20 mouse cellular contexts compared by ENCODE assay signal in the genomic region with DNA sequence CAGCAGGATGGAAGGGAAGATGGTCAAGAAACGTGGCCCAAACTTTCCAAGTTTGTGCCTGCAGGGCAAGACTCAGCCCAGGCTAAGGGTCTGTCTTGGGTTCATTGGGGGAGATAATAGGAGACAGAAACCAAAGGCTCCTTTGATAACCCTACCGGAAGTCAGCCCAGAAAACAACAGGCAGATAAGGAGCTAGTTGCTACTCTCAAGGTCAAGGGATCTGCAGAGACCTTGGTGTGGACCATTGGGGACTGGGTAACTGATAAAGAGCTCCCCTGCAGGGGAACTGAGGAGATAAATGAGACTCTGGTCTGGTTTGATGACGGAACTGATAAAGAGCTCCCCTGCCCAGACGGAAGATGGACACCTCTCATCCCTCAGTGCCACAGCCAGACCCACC. TPM values are rescaled to one million over a fixed set of nuclear protein-coding genes. Genes with fewer than 3 reads are reported as not detected.
DNase-seq lines count a peak whose midpoint lies in the region; ATAC-seq and TF ChIP-seq lines count a peak whose summit lies in the region.
"Had no signal": no experiment of that assay in that cellular context is flagged by ENCODE, and none has a peak within 500 bp of the region (broad histone marks: within the 10 kb centered on the region; RNA-seq: fewer than 3 reads in every experiment).

No protein-coding gene starts in this region.

- H3K9me3 ChIP-seq in megakaryocyte, embryonic 14.5 days: peaks cover 13% of the 10 kb centered on the region
- H3K9me3 ChIP-seq in MEL (replicated peaks; ENCODE audit: insufficient read depth, low read length): no peaks in the 10 kb centered on the region
- peaks cover 4% of the 10 kb centered on the region; the same call in 1 of the 2 replicates for H3K9me3 ChIP-seq in liver, embryonic 13.5 days (replicated peaks)
- no peaks in the 10 kb centered on the region for H3K9me3 ChIP-seq in intestine, postnatal 0 days (ENCODE audit: control insufficient read depth)
- H3K9me3 ChIP-seq: embryonic facial prominence, embryonic 13.5 days; hindbrain, embryonic 15.5 days had no signal

- no peak overlapping the region for H3K4me2 ChIP-seq in liver, embryonic 13.5 days
- no peak overlapping the region for H3K4me2 ChIP-seq in intestine, postnatal 0 days (replicated peaks; ENCODE audit: low read depth)
- H3K4me2 ChIP-seq: embryonic facial prominence, embryonic 13.5 days; forebrain, embryonic 13.5 days; heart, embryonic 13.5 days; hindbrain, embryonic 15.5 days had no signal

- no peaks in the 10 kb centered on the region for H3K27me3 ChIP-seq in megakaryocyte, embryonic 14.5 days (replicated peaks)
- H3K27me3 ChIP-seq in MEL (ENCODE audit: control insufficient read depth in 1 of 2, insufficient read depth in 2 of 2, low read length in 2 of 2): no peaks in the 10 kb centered on the region
- no peaks in the 10 kb centered on the region for H3K27me3 ChIP-seq in liver, embryonic 13.5 days
- H3K27me3 ChIP-seq in intestine, postnatal 0 days (replicated peaks; ENCODE audit: control insufficient read depth, insufficient read depth, low read length): no peaks in the 10 kb centered on the region
- H3K27me3 ChIP-seq: embryonic facial prominence, embryonic 13.5 days; forebrain, embryonic 13.5 days; heart, embryonic 13.5 days; hindbrain, embryonic 15.5 days had no signal

- peaks cover 9% of the 10 kb centered on the region for H3K36me3 ChIP-seq in megakaryocyte, embryonic 14.5 days (replicated peaks; ENCODE audit: low read length)
- peaks cover 0 to 10% of the 10 kb centered on the region in 2 experiments; a peak in 2 of 4 replicates for H3K36me3 ChIP-seq in MEL (ENCODE audit: control insufficient read depth in 1 of 2, insufficient read depth in 2 of 2, low read length in 2 of 2)
- H3K36me3 ChIP-seq in liver, embryonic 13.5 days: no peaks in the 10 kb centered on the region
- no peaks in the 10 kb centered on the region for H3K36me3 ChIP-seq in intestine, postnatal 0 days (ENCODE audit: control insufficient read depth, insufficient read depth)
- H3K36me3 ChIP-seq: embryonic facial prominence, embryonic 13.5 days; heart, embryonic 13.5 days; hindbrain, embryonic 15.5 days had no signal

- no peak for ATAC-seq in megakaryocyte, adult 5-6 weeks (ENCODE audit: poor library complexity, severe bottlenecking)
- ATAC-seq in liver, embryonic 13.5 days (ENCODE audit: low read depth): peak; percentile 52; the same call in 1 of the 2 replicates
- ATAC-seq in megakaryocyte-erythroid progenitor cell, adult 5-6 weeks (replicated peaks; ENCODE audit: low FRiP score, low TSS enrichment, poor library complexity, severe bottlenecking): peak; percentile 47; the same call in 1 of the 2 replicates
- no peak for ATAC-seq in intestine, postnatal 0 days
- ATAC-seq: forebrain, embryonic 13.5 days; forebrain, postnatal 0 days had no signal

- TF ChIP-seq RAD21 in MEL (IDR thresholded peaks at IDR 0.05; ENCODE audit: low read depth, low read length): no peak

- TF ChIP-seq POLR2A in MEL (IDR thresholded peaks at IDR 0.05; ENCODE audit: control insufficient read depth in 1 of 2, insufficient read depth in 1 of 2, low read depth in 1 of 2, low read length in 2 of 2, poor library complexity in 1 of 2): no peak

- no peak overlapping the region for H3K9ac ChIP-seq in MEL (ENCODE audit: control insufficient read depth, low read depth, low read length, poor library complexity, severe bottlenecking)
- no peak overlapping the region for H3K9ac ChIP-seq in liver, embryonic 13.5 days
- no peak overlapping the region for H3K9ac ChIP-seq in intestine, postnatal 0 days (ENCODE audit: low read depth, low read length)
- H3K9ac ChIP-seq: embryonic facial prominence, embryonic 13.5 days; forebrain, embryonic 13.5 days; forebrain, postnatal 0 days; heart, embryonic 13.5 days; hindbrain, embryonic 15.5 days had no signal

- H3K4me1 ChIP-seq in megakaryocyte, embryonic 14.5 days: peaks cover 38% of the 10 kb centered on the region
- H3K4me1 ChIP-seq in MEL (ENCODE audit: control insufficient read depth in 1 of 2, insufficient read depth in 2 of 2, low read length in 2 of 2): peaks cover 3 to 14% of the 10 kb centered on the region in 2 experiments; a peak in 3 of 4 replicates
- H3K4me1 ChIP-seq in liver, embryonic 13.5 days (replicated peaks): peaks cover 36% of the 10 kb centered on the region
- no peaks in the 10 kb centered on the region for H3K4me1 ChIP-seq in intestine, postnatal 0 days (replicated peaks; ENCODE audit: control insufficient read depth, insufficient read depth, low read length)
- H3K4me1 ChIP-seq: embryonic facial prominence, embryonic 13.5 days; forebrain, embryonic 13.5 days; heart, embryonic 13.5 days; hindbrain, embryonic 15.5 days had no signal

- peak; percentile 91 to 92 for TF ChIP-seq EP300 in MEL (IDR thresholded peaks at IDR 0.05; ENCODE audit: low read depth in 1 of 2, low read length in 2 of 2)

- no peaks in the 10 kb centered on the region for H3K79me2 ChIP-seq in MEL (ENCODE audit: control insufficient read depth, insufficient read depth, low read length, poor library complexity)

- peak overlapping the region; percentile 73 for H3K27ac ChIP-seq in MEL (ENCODE audit: control insufficient read depth, low read depth, low read length)
- H3K27ac ChIP-seq in liver, embryonic 13.5 days: no peak overlapping the region
- no peak overlapping the region for H3K27ac ChIP-seq in intestine, postnatal 0 days (ENCODE audit: low read depth, low read length)
- H3K27ac ChIP-seq: embryonic facial prominence, embryonic 13.5 days; forebrain, embryonic 13.5 days; gastrocnemius, adult 2 months; heart, embryonic 13.5 days; hindbrain, embryonic 15.5 days had no signal

- peak; percentile 65 for DNase-seq in MEL (ENCODE audit: low read depth, low spot score)
- DNase-seq in liver, embryonic 13.5 days: peak; percentile 45
- DNase-seq in heart, adult 9 months (ENCODE audit: low spot score in 2 of 2): no peak
- DNase-seq: adrenal gland, adult 8-10 months; adrenal gland, postnatal 36 days; cerebellum, adult 11 months; cerebellum, adult 9-10 months; cerebellum, postnatal 36 days; forebrain, postnatal 0 days; gastrocnemius, adult 2 months; gastrocnemius, postnatal 25 days; heart, postnatal 36 days had no signal

- WGBS in liver, embryonic 13.5 days (ENCODE audit: insufficient replicate concordance): 18% methylated on average over 4 of the region's 4 CpGs
- WGBS in intestine, postnatal 0 days: 68% methylated on average over 4 of the region's 4 CpGs

- peak overlapping the region; percentile 67 for H3K4me3 ChIP-seq in megakaryocyte, embryonic 14.5 days (replicated peaks)
- H3K4me3 ChIP-seq in MEL (ENCODE audit: control insufficient read depth in 1 of 2, insufficient read depth in 1 of 2, low read depth in 2 of 2, low read length in 2 of 2): no peak overlapping the region
- H3K4me3 ChIP-seq in liver, embryonic 13.5 days (replicated peaks): no peak overlapping the region
- H3K4me3 ChIP-seq in intestine, postnatal 0 days (ENCODE audit: low read depth, low read length): no peak overlapping the region
- H3K4me3 ChIP-seq: embryonic facial prominence, embryonic 13.5 days; forebrain, embryonic 13.5 days; gastrocnemius, adult 2 months; heart, embryonic 13.5 days; hindbrain, embryonic 15.5 days had no signal

- no peak for TF ChIP-seq CTCF in MEL (IDR thresholded peaks at IDR 0.05 in 2 of 3, conservative IDR thresholded peaks at IDR 0.05 in 1 of 3; ENCODE audit: control insufficient read depth in 1 of 3, insufficient read depth in 1 of 3, low read depth in 2 of 3, low read length in 3 of 3, poor library complexity in 1 of 3, severe bottlenecking in 1 of 3)
- no peak for TF ChIP-seq CTCF in intestine, postnatal 0 days (IDR thresholded peaks at IDR 0.05; ENCODE audit: low read depth)

TF ChIP-seq in MEL, 35 proteins besides CTCF, POLR2A, EP300 and RAD21 (continues in another document):
- TF ChIP-seq KAT2A (conservative IDR thresholded peaks at IDR 0.05; ENCODE audit: low read depth, low read length): no peak
- TF ChIP-seq TCF12 (IDR thresholded peaks at IDR 0.05; ENCODE audit: low read depth, low read length): peak; percentile 90
- no peak for TF ChIP-seq CHD2 (IDR thresholded peaks at IDR 0.05; ENCODE audit: low read length)
- peak; percentile 79 for TF ChIP-seq ETS1 (IDR thresholded peaks at IDR 0.05; ENCODE audit: low read depth, low read length)
- peak; percentile 54; the same call in 1 of the 2 replicates for TF ChIP-seq ELF1 (IDR thresholded peaks at IDR 0.05; ENCODE audit: low read depth, low read length)
- no peak for TF ChIP-seq MEF2A (IDR thresholded peaks at IDR 0.05; ENCODE audit: extremely low read depth, insufficient replicate concordance, low read depth, low read length, poor library complexity, severe bottlenecking)
- peak; percentile 94 for TF ChIP-seq GATA1 (IDR thresholded peaks at IDR 0.05; ENCODE audit: low read depth, low read length)
- TF ChIP-seq MYC (IDR thresholded peaks at IDR 0.05; ENCODE audit: low read depth, low read length): no peak
- peak; percentile 78; the same call in 1 of the 2 replicates for TF ChIP-seq RCOR1 (IDR thresholded peaks at IDR 0.05; ENCODE audit: low read depth, low read length)
- no peak for TF ChIP-seq POLR2AphosphoS2 (IDR thresholded peaks at IDR 0.05; ENCODE audit: low read length)
- no peak for TF ChIP-seq POLR2AphosphoS5 (IDR thresholded peaks at IDR 0.05; ENCODE audit: borderline replicate concordance, low read depth, low read length)
- TF ChIP-seq NELFE (IDR thresholded peaks at IDR 0.05; ENCODE audit: low read depth, low read length): no peak
- no peak for TF ChIP-seq ZC3H11A (IDR thresholded peaks at IDR 0.05; ENCODE audit: low read depth, low read length)
- no peak for TF ChIP-seq GABPA (IDR thresholded peaks at IDR 0.05; ENCODE audit: low read depth, low read length)
- TF ChIP-seq USF2 (IDR thresholded peaks at IDR 0.05; ENCODE audit: borderline replicate concordance in 1 of 2, insufficient read depth in 1 of 2, low read depth in 1 of 2, low read length in 2 of 2): no peak
- TF ChIP-seq CHD1 (IDR thresholded peaks at IDR 0.05; ENCODE audit: low read depth, low read length): no peak
- TF ChIP-seq HCFC1 (IDR thresholded peaks at IDR 0.05; ENCODE audit: low read depth, low read length): no peak

RNA-seq across cellular contexts. Expression of gene 1700017B05Rik, which starts 45.0 kb away (rescaled TPM):
- polyA plus RNA-seq in megakaryocyte, embryonic 14.5 days (2012; ENCODE audit: insufficient read depth, low replicate concordance): 78.6 and 106 TPM in 2 replicates
- total RNA-seq in megakaryocyte, adult 5-6 weeks (2015): 15.6 and 17.9 TPM in 2 replicates
- total RNA-seq in megakaryocyte, adult 5-6 weeks (2017): 8.4 and 15.1 TPM in 2 replicates
- total RNA-seq in MEL (2012; rRNA removed): 52.7 and 55.7 TPM in 2 replicates
- polyA plus RNA-seq in MEL (2012; ENCODE audit: insufficient read depth in 1 of 2, insufficient read length in 2 of 2, low read depth in 1 of 2, low replicate concordance in 2 of 2, missing spikeins in 1 of 2): 10 to 100 TPM in 1 of 2 experiments, not detected in 1; 76.5 TPM
- 14.6 and 14.9 TPM in 2 replicates for polyA plus RNA-seq in liver, embryonic 13.5 days (2015; fragmentation: Nextera tagmentation; extraction: Ambion mirVana)
- 81.6 and 83.6 TPM in 2 replicates for total RNA-seq in megakaryocyte-erythroid progenitor cell, adult 5-6 weeks (2014; fragmentation: Nextera tagmentation)
- 13.8 and 33.3 TPM in 2 replicates for total RNA-seq in megakaryocyte-erythroid progenitor cell, adult 5-6 weeks (2017)
- polyA plus RNA-seq in intestine, postnatal 0 days (2015; fragmentation: Nextera tagmentation; extraction: Ambion mirVana): 12.8 and 14.2 TPM in 2 replicates

Comparison
In these comparisons a context has a peak if more than half of its experiments do, and no peak if none do; other contexts are left out.
1. ATAC-seq: peak in liver, embryonic 13.5 days (single experiment) and megakaryocyte-erythroid progenitor cell, adult 5-6 weeks (single experiment); none in megakaryocyte, adult 5-6 weeks (single experiment) and intestine, postnatal 0 days (single experiment).
2. DNase-seq: peak in MEL (single experiment) and liver, embryonic 13.5 days (single experiment); none in heart, adult 9 months (0 of 2).